Mouse (Mus musculus): ENCODE measurements around the gene Copg2.

- TF ChIP-seq CTCF (IDR thresholded peaks at IDR 0.05; ENCODE audit: low read depth) (no peak), EP300 (IDR thresholded peaks at IDR 0.05; ENCODE audit: low read depth) (no peak)
These were observed 173.3 kb downstream of the Copg2 start, which contains the start of gene Mest for GRCm38 (mm10) chr6:30723331-30723730.
